Mouse (Mus musculus) testis, adult 2 months (tissue): Measurements from ENCODE around the gene Acap1.

Source experiments
- CTCF ChIP-seq: fragments of 200-500 bp; IDR thresholded peaks from 2 replicates; pipeline ENCODE4 v1.5.1; 2012; ENCODE audit warnings: low read depth, mild to moderate bottlenecking, inconsistent platforms, low read length, moderate library complexity; ENCODE audit not compliant: control insufficient read depth, insufficient read depth, insufficient replicate concordance
- POLR2A ChIP-seq: fragments of 200-500 bp; IDR thresholded peaks from 2 replicates; pipeline ENCODE4 v1.6.1; 2012; ENCODE audit warnings: low read depth, mild to moderate bottlenecking, inconsistent platforms, low read length, moderate library complexity; ENCODE audit not compliant: control insufficient read depth

- TF ChIP-seq POLR2A: no peak
- TF ChIP-seq CTCF: no peak
Observed at GRCm38 (mm10) chr11:69939181-69939580, 43.8 kb upstream of the Acap1 start.
